Mouse (Mus musculus) forebrain, embryonic 12.5 days (tissue): ENCODE measurements around the gene Gm42906. TPM values are rescaled to one million over a fixed set of nuclear protein-coding genes. Genes with fewer than 3 reads are reported as not detected.

Source experiments
- ATAC-seq: fragments of 200-750 bp; cut with Nextera tagmentation; 2 replicates; pipeline ENCODE4 v1.8.0; 2017; ENCODE audit warnings: moderate TSS enrichment; ENCODE audit not compliant: low FRiP score
- H3K27ac ChIP-seq: fragments of 300-500 bp; sonication (generic); 2 replicates; pipeline ENCODE4 v1.5.1; 2016; ENCODE audit warnings: mild to moderate bottlenecking
- H3K27me3 ChIP-seq: fragments of 300-500 bp; sonication (generic); 2 replicates; pipeline ENCODE4 v1.6.1; 2016; ENCODE audit warnings: mild to moderate bottlenecking
- H3K36me3 ChIP-seq: fragments of 300-500 bp; sonication (generic); replicated peaks from 2 replicates; pipeline ENCODE4 v1.6.1; 2016; ENCODE audit warnings: mild to moderate bottlenecking
- H3K4me1 ChIP-seq: fragments of 300-500 bp; sonication (generic); 2 replicates; pipeline ENCODE4 v1.6.1; 2016
- H3K4me2 ChIP-seq: fragments of 300-500 bp; sonication (generic); 2 replicates; pipeline ENCODE4 v1.6.1; 2016; ENCODE audit warnings: mild to moderate bottlenecking, moderate library complexity
- H3K4me3 ChIP-seq: fragments of 300-500 bp; sonication (generic); replicated peaks from 2 replicates; pipeline ENCODE4 v1.5.1; 2016; ENCODE audit warnings: mild to moderate bottlenecking
- H3K9ac ChIP-seq: fragments of 300-500 bp; sonication (generic); 2 replicates; pipeline ENCODE4 v1.6.1; 2016; ENCODE audit warnings: mild to moderate bottlenecking
- H3K9me3 ChIP-seq: fragments of 300-500 bp; sonication (generic); 2 replicates; pipeline ENCODE4 v1.6.1; 2016
- WGBS: fragments of 180-500 bp; shearing (Covaris S2); methylation state at CpG from one replicate; pipeline ENCODE4 v1.1.7; 2016; 5-methylcytosine and 5-hydroxymethylcytosine counted together
- polyA plus RNA-seq: library from polyadenylated mRNA; unstranded; fragments of >200 nt; fragmentation: Nextera tagmentation; extraction: Ambion mirVana; gene quantifications from 2 replicates; pipeline ENCODE4 v1.2.1, GENCODE M21; 2016

Gene Gm42906
- polyA plus RNA-seq, 1 experiment from 2014 or later: not detected

DNA sequence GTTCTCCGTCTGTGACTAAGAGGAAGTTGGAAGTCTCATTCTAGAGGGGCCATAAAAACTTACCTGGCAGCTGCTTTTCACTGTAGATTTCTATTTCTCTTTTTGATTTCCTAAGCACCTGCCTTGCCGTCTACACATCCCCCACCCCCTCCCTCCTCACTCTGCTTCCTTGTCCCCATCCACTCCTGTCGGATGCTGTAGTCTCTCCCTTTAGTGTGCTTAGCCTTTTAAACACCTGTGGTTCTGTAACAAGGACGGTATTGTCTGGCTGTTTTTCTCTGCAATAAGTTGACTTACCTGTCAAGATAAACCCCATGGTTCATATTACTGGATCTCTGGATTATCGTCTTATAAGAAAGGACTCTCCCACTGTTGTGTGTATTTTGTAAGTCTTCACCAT lies 182.4 kb downstream of the Gm42906 start:
- Histone ChIP-seq H3K9me3 (no peaks in the 10 kb centered on the region), H3K4me1 (no peaks in the 10 kb centered on the region; the same call in 1 of the 2 replicates), H3K36me3 (no peaks in the 10 kb centered on the region), H3K4me2 (no peak overlapping the region), H3K9ac (no peak overlapping the region), H3K27ac (no peak overlapping the region), H3K4me3 (no peak overlapping the region), H3K27me3 (no peaks in the 10 kb centered on the region)
- no peak for ATAC-seq
- WGBS: 92% methylated on average over 5 of the region's 5 CpGs

DNA sequence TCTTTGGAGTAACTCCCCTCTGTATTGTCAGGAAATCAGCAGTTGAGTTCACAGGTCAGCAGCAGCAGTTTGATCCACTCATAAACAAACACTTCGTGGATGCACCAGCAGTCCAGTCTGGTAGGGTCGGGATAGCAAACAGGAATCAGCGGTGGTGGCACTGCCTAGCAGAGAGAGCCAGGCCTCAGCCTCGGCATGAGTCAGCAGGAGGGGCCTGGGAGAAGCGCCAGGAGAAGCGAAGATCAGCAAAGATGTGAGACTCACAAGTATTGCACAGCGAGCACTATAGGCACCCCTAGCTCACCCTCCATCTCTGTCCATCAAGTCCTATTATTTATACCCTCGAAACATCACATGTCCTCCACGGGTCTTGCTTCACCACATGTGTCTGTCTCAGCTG lies 189.2 kb downstream of the Gm42906 start:
- Histone ChIP-seq H3K36me3 (no peaks in the 10 kb centered on the region), H3K27me3 (peaks cover 10% of the 10 kb centered on the region), H3K4me1 (peaks cover 2% of the 10 kb centered on the region; the same call in 1 of the 2 replicates), H3K4me2 (no peak overlapping the region), H3K9ac (no peak overlapping the region), H3K27ac (no peak overlapping the region), H3K9me3 (no peaks in the 10 kb centered on the region), H3K4me3 (no peak overlapping the region)
- no peak for ATAC-seq
- WGBS: 82% methylated on average over 9 of the region's 9 CpGs

DNA sequence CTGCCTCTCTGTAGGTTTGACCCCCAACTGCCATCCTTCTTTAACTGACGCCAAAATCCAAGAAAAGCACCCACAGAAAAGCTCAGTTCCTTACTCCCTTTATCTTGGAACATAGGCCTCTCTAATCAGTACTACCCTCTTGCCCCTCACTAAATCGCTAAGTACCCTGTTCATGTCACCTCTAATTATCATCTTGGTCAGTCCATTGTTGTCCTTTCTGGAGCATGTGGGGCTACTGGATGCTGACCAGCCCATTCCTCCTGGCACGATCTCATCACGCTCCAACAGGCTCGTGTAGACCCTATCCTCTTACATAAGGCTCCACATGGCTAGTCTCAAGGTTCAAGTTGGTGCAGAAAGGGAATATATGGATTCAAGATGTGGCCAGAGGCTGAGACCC lies 191.6 kb downstream of the Gm42906 start:
- Histone ChIP-seq H3K36me3 (no peaks in the 10 kb centered on the region), H3K27ac (no peak overlapping the region), H3K4me1 (peaks cover 11% of the 10 kb centered on the region), H3K27me3 (peaks cover 28% of the 10 kb centered on the region), H3K4me3 (no peak overlapping the region), H3K9me3 (no peaks in the 10 kb centered on the region), H3K9ac (no peak overlapping the region), H3K4me2 (no peak overlapping the region)
- ATAC-seq: no peak
- 78% methylated on average over 5 of the region's 5 CpGs for WGBS

DNA sequence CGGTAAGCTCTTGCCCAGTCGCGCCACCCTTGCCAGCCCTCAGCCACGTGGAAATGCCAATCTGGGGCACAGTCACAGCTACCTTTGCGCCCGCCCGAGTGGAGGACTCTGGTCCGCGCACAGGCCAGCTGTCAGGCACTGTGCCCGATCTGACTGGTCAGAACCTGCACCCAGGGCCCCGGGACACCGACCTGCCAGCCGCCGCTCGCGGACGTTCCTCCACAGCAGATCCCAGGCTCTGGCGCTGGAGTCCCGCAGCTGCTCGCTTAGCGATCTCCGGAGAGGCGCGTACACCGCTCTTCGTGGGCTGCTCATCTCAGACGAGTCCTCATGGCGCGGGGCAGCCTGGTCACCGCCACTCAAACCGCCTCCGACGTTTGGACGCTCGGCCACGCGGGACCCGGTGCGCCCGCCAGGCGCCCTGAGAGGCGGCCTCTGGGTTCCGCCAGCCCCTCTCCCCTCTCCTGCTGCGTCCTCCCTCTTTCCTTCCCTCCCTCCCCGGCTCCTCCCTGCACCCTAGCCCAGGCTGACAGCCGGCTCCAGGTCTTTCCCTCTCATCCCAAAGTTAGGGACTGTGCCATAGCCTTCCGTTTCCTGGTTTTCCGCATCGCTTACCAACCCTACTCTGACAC lies 194.4 kb downstream of the Gm42906 start, which contains the start of gene Stard13:
Gene Stard13 (minus strand): TSS at position 437 of the 632 bp plus-strand sequence.
- peaks cover 11% of the 10 kb centered on the region for H3K4me1 ChIP-seq
- peak; percentile 79 for ATAC-seq
- H3K27me3 ChIP-seq: peaks cover 28% of the 10 kb centered on the region
- H3K36me3 ChIP-seq: no peaks in the 10 kb centered on the region
- H3K4me3 ChIP-seq: peak within 1 kb of the TSS; percentile 51
- no peak within 1 kb of the TSS for H3K27ac ChIP-seq
- no peaks in the 10 kb centered on the region for H3K9me3 ChIP-seq
- 2% methylated on average over 48 of the region's 49 CpGs for WGBS
- peak within 1 kb of the TSS; percentile 92 for H3K4me2 ChIP-seq
- H3K9ac ChIP-seq: peak within 1 kb of the TSS; percentile 59

DNA sequence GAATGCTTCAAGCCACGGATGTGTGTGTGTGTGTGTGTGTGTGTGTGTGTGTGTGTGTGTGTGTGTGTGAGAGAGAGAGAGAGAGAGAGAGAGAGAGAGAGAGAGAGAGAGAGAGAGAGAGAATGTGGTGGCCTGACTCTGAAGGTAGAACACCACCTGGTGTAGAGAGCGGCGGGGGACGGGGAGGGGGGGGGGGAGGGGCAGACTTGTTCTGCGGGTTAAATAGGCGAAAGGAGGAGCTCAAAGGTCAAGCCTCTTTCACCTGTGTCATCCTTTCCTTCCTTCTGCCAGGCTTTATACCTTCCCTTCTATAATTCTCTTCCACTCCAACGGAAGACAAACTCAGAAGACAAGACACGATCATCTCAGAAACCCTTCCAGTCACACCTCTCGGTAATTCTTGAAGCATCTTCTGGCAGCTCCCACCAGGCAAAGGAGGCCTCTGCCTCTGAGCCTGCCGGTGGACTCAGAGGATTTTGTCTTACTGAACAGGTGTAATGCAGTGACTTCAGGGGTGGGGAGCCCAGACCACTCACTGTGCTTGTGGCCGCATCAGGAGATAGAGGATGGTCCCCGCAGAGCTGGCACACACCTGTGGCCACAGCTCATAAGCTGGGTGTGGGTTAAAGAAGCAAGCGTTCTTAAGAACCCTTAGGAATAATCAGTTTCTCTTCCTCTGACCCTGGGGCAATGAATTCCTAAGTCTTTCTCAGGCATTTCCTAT lies 195.2 kb downstream of the Gm42906 start:
- 21% methylated on average over 8 of the region's 13 CpGs for WGBS
- Histone ChIP-seq H3K4me1 (peaks cover 11% of the 10 kb centered on the region), H3K36me3 (no peaks in the 10 kb centered on the region), H3K4me2 (peak overlapping the region; percentile 92), H3K27ac (no peak overlapping the region), H3K9me3 (no peaks in the 10 kb centered on the region), H3K9ac (0 out of 2 replicates have a peak overlapping the region, but pooled peaks have one; percentile 59), H3K27me3 (peaks cover 28% of the 10 kb centered on the region), H3K4me3 (peak overlapping the region; percentile 51)
- no peak for ATAC-seq

DNA sequence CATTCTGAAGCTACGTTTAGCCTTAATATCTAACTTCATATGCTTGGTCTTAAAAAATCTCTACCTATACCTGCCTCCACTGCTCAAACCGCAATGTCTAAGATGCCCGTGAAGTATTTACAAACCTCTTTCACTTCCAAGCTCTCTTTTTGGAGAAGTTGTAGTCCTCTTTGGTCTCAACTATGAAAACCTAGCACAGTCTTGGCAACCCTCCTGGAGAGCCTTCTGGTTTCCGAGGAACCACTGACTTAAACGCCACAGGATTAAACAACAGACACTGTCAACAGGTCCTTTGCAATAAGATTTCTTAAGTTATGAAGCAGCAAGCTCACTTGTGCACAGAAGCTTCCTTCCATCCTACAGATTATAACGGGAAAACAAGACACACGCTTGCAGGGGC lies 196.1 kb downstream of the Gm42906 start:
- WGBS: 95% methylated on average over 7 of the region's 7 CpGs
- Histone ChIP-seq H3K4me1 (peaks cover 11% of the 10 kb centered on the region), H3K4me2 (no peak overlapping the region), H3K9ac (no peak overlapping the region), H3K27me3 (peaks cover 28% of the 10 kb centered on the region), H3K4me3 (no peak overlapping the region), H3K9me3 (no peaks in the 10 kb centered on the region), H3K27ac (no peak overlapping the region), H3K36me3 (no peaks in the 10 kb centered on the region)
- ATAC-seq: no peak

DNA sequence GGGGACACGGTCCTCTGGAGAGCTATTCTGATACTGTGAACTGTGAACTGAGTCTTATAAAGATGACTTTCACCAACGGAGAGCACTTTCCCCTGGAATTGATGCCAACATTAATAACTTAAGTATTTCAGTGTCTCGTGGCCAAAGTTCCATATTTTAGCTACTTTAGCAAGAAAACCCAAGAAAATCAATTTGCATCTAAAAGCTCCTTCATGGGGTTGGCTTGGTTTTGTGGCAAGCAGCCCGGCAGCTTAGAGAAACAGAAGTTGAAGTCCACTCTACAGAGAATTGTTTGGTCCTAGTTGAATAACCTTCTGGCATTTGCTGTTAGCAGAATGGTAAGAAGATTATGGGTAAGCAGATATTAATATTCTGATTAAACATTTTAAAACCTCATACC lies 196.6 kb downstream of the Gm42906 start:
- Histone ChIP-seq H3K27ac (no peak overlapping the region), H3K4me3 (no peak overlapping the region), H3K4me1 (peaks cover 11% of the 10 kb centered on the region), H3K9ac (no peak overlapping the region), H3K36me3 (no peaks in the 10 kb centered on the region), H3K4me2 (no peak overlapping the region), H3K27me3 (peaks cover 28% of the 10 kb centered on the region), H3K9me3 (no peaks in the 10 kb centered on the region)
- 87% methylated on average over 4 of the region's 4 CpGs for WGBS
- ATAC-seq: no peak

DNA sequence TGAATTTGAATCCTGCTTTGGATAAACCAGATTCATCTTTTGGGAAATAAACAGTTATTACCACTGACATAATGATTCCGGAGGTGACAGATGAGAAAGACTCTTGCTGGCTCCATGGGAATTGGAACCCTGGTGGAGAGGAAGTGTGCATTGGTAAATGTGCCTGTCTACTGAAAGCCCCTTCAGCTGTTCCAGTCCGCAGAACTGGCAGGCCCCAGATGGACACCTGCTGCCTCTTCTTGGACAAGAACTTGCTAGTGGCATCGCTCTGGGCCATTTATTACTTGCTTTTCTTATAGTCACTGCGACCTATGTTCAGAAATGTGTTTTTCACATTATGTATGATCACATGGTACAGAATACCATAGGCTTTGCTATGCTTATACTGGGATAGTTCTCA lies 197.5 kb downstream of the Gm42906 start:
- peaks cover 11% of the 10 kb centered on the region for H3K4me1 ChIP-seq
- H3K27me3 ChIP-seq: peaks cover 28% of the 10 kb centered on the region
- WGBS: 97% methylated on average over 4 of the region's 4 CpGs
- no peak overlapping the region for H3K9ac ChIP-seq
- H3K27ac ChIP-seq: no peak overlapping the region
- H3K4me2 ChIP-seq: no peak overlapping the region
- no peaks in the 10 kb centered on the region for H3K9me3 ChIP-seq
- no peak overlapping the region for H3K4me3 ChIP-seq
- ATAC-seq: no peak
- no peaks in the 10 kb centered on the region for H3K36me3 ChIP-seq

DNA sequence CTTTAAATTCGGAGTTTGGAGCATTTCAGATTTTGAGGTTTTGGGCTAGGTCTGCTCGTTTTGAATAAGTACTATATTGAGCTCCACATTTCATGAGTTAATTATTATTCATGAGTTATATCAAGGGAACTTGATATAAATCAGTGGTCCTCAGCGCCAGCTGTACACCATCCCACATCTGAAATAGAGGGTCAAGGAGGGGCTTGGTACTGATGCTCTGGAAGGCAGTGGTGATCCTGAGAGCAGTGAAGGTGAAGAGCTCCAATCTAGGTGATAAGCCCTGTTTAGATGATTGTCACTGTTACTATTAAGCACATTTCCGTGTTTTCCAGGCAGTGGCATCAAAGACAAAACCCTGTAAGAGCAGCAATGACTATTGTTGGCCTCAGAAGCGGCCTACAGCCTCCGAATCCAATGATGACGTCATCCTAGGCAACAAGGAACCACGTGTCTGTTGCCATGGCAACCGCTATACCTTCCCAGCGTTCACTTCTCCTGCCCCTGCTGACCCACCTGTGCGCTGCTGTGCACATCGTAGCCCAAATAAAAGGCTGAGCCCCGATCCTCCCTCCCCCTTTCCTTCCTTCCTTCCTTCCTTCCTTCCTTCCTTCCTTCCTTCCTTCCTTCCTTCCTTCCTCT lies 199.5 kb downstream of the Gm42906 start:
- H3K9me3 ChIP-seq: no peaks in the 10 kb centered on the region
- H3K9ac ChIP-seq: no peak overlapping the region
- no peak overlapping the region for H3K4me3 ChIP-seq
- no peaks in the 10 kb centered on the region for H3K36me3 ChIP-seq
- no peak overlapping the region for H3K4me2 ChIP-seq
- H3K4me1 ChIP-seq: peaks cover 6% of the 10 kb centered on the region
- no peak for ATAC-seq
- WGBS: 54% methylated on average over 13 of the region's 13 CpGs
- H3K27ac ChIP-seq: no peak overlapping the region
- H3K27me3 ChIP-seq: peaks cover 16% of the 10 kb centered on the region

DNA sequence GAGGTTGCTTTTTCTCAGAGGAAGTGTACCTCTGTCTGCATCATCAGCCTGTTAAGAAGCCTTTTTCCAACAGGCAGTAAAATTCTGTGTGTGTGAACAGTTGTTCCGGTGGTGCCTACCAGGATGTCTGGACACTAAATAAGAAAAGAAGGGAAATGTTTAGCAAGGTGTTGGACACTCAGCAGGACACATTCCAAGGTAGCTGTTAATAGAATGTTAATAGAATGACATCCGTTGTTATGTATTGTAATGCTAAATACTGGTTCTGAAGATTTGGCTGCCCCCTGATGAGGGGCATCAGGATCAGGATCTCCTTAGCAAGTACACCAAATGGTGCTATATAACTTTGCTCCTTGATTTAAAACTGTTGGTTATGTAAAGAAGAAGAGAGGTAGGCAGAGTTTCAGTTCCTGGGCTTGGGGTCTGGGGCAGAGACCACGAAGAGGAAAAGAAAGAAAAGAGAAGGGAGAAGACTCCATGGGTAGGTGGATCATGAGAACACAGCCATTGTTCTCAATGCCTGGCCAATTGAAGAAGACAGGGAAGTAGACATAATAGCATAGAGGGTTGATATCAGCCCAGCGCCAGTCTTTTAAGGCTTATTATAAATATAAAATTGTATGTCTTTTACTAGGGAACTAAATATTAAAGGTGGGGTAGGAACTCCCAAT lies 204.1 kb downstream of the Gm42906 start:
- ATAC-seq: no peak
- no peaks in the 10 kb centered on the region; the same call in 1 of the 2 replicates for H3K4me1 ChIP-seq
- H3K27me3 ChIP-seq: no peaks in the 10 kb centered on the region
- no peak overlapping the region for H3K27ac ChIP-seq
- H3K4me3 ChIP-seq: no peak overlapping the region
- whole genome bisulfite sequencing: 67% methylated on average over 4 of the region's 4 CpGs
- no peak overlapping the region for H3K4me2 ChIP-seq
- no peak overlapping the region for H3K9ac ChIP-seq
- H3K9me3 ChIP-seq: no peaks in the 10 kb centered on the region
- H3K36me3 ChIP-seq: no peaks in the 10 kb centered on the region

DNA sequence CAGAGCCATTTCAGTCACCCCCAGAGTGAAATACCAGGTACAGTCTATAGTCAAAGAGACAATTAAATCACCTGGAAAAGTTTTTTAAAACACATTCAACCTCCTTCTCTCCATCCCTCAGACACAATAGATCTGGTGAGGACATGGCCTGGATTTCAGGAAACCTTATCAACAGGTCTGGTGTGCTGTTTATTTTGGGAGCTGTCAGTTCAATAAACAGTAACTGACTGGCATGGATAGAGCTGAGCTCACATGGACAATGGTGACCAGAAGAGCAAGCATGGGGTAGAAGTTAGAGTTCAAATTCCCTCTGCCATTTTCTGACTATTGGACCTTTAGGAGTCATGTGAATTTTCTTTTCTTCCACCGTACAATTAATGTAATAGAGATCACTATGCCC lies 205.2 kb downstream of the Gm42906 start:
- H3K4me3 ChIP-seq: no peak overlapping the region
- WGBS: 92% methylated on average over 1 of the region's 1 CpGs
- H3K9me3 ChIP-seq: no peaks in the 10 kb centered on the region
- H3K4me1 ChIP-seq: no peaks in the 10 kb centered on the region; the same call in 1 of the 2 replicates
- H3K27ac ChIP-seq: no peak overlapping the region
- no peak overlapping the region for H3K4me2 ChIP-seq
- no peak overlapping the region for H3K9ac ChIP-seq
- no peak for ATAC-seq
- H3K27me3 ChIP-seq: no peaks in the 10 kb centered on the region
- no peaks in the 10 kb centered on the region for H3K36me3 ChIP-seq

DNA sequence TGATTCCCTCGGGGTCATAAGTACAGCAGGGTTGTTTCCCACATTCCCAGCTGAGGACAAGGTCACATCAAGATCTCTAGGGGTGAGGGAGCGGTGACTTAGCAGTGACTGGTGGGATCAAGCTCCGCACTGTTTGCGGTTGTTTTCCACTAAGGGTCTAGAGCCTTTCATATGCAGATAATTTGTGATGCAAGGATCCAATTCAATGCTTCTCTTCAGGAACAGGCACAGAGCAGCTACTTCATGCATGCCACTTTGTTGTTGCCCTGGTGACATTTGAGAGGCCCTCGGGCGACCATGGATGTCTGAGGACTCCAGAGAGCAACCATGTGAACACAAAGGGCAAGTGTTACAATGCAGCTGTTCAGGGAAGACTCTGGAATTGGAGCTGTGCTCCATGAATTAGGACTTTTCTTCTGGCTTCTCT lies 209.3 kb downstream of the Gm42906 start:
- WGBS: 14% methylated on average over 6 of the region's 6 CpGs
- H3K27ac ChIP-seq: no peak overlapping the region
- H3K36me3 ChIP-seq: no peaks in the 10 kb centered on the region
- no peaks in the 10 kb centered on the region for H3K27me3 ChIP-seq
- H3K9me3 ChIP-seq: no peaks in the 10 kb centered on the region
- H3K4me1 ChIP-seq: no peaks in the 10 kb centered on the region; the same call in 1 of the 2 replicates
- no peak overlapping the region for H3K4me2 ChIP-seq
- no peak for ATAC-seq
- no peak overlapping the region for H3K9ac ChIP-seq
- H3K4me3 ChIP-seq: no peak overlapping the region
